In genomic region chr4:44251966-44252916, GRCm38 (mm10) we compare ENCODE assay signal across 11 mouse cellular contexts. TPM values are rescaled to one million over a fixed set of nuclear protein-coding genes. Genes with fewer than 3 reads are reported as not detected.
DNase-seq lines count a peak whose midpoint lies in the region; ATAC-seq lines count a peak whose summit lies in the region.
"Had no signal": no experiment of that assay in that cellular context is flagged by ENCODE, and none has a peak within 500 bp of the region (broad histone marks: within the 10 kb centered on the region; RNA-seq: fewer than 3 reads in every experiment).

No protein-coding gene starts in this region.

- intact Hi-C loops in left cerebral cortex, postnatal 14 days (cut with DNase I): no loop called here

- H3K27me3 ChIP-seq in lung, embryonic 15.5 days: no peaks in the 10 kb centered on the region
- no peaks in the 10 kb centered on the region for H3K27me3 ChIP-seq in midbrain, embryonic 15.5 days (replicated peaks)

- DNase-seq in frontal cortex, postnatal 10 days (ENCODE audit: low spot score in 2 of 2): no peak
- no peak for DNase-seq in lung, adult 18-20 months
- DNase-seq in left cerebral cortex, postnatal 14 days (ENCODE audit: low spot score in 2 of 2): peak; percentile 45 to 50
- DNase-seq in testis, postnatal 14 days (ENCODE audit: low spot score): no peak
- DNase-seq in urinary bladder, postnatal 25 days (ENCODE audit: low spot score): no peak
- DNase-seq: adrenal gland, postnatal 10 days; gastrocnemius, postnatal 25 days; thymus, postnatal 14 days had no signal

- H3K4me1 ChIP-seq in lung, embryonic 15.5 days: peaks cover 27% of the 10 kb centered on the region
- H3K4me1 ChIP-seq in midbrain, embryonic 15.5 days: peaks cover 38% of the 10 kb centered on the region

- no peak overlapping the region for H3K9ac ChIP-seq in lung, embryonic 15.5 days
- no peak overlapping the region for H3K9ac ChIP-seq in midbrain, embryonic 15.5 days

- H3K4me3 ChIP-seq in lung, embryonic 15.5 days: no peak overlapping the region
- no peak overlapping the region for H3K4me3 ChIP-seq in midbrain, embryonic 15.5 days

- WGBS in lung, embryonic 15.5 days: 8% methylated on average over 13 of the region's 13 CpGs
- 11% methylated on average over 13 of the region's 13 CpGs for WGBS in midbrain, embryonic 15.5 days

- H3K9me3 ChIP-seq in lung, embryonic 15.5 days: no peaks in the 10 kb centered on the region
- H3K9me3 ChIP-seq in midbrain, embryonic 15.5 days: no peaks in the 10 kb centered on the region

- ATAC-seq in frontal cortex, adult (ENCODE audit: low TSS enrichment): peak; percentile 62
- peak; percentile 59; the same call in 1 of the 2 replicates for ATAC-seq in lung, embryonic 15.5 days (ENCODE audit: borderline replicate concordance, extremely low read depth, low FRiP score, low TSS enrichment)
- no peak for ATAC-seq in midbrain, embryonic 15.5 days (replicated peaks)

- no peaks in the 10 kb centered on the region for H3K36me3 ChIP-seq in lung, embryonic 15.5 days
- no peaks in the 10 kb centered on the region for H3K36me3 ChIP-seq in midbrain, embryonic 15.5 days (replicated peaks)

- peak overlapping the region; percentile 38 for H3K4me2 ChIP-seq in lung, embryonic 15.5 days
- H3K4me2 ChIP-seq in midbrain, embryonic 15.5 days: peak overlapping the region; percentile 23; the same call in 1 of the 2 replicates

- no peak overlapping the region for H3K27ac ChIP-seq in lung, embryonic 15.5 days
- H3K27ac ChIP-seq in midbrain, embryonic 15.5 days: no peak overlapping the region

RNA-seq across cellular contexts. Expression of gene Rnf38, which starts 18.7 kb away (rescaled TPM):
- 17.4 and 19.4 TPM in 2 replicates for polyA plus RNA-seq in lung, embryonic 15.5 days (2015; fragmentation: Nextera tagmentation; extraction: Ambion mirVana)
- 10 to 100 TPM; 68.3 to 72.3 TPM for total RNA-seq in left cerebral cortex, postnatal 14 days (2021)
- polyA plus RNA-seq in midbrain, embryonic 15.5 days (2015; fragmentation: Nextera tagmentation; extraction: Ambion mirVana): 38.9 and 40.6 TPM in 2 replicates

RNA-seq across cellular contexts. Expression of gene Melk, which starts 48.4 kb away (rescaled TPM):
- 57.0 and 57.5 TPM in 2 replicates for polyA plus RNA-seq in lung, embryonic 15.5 days (2015; fragmentation: Nextera tagmentation; extraction: Ambion mirVana)
- total RNA-seq in left cerebral cortex, postnatal 14 days (2021): under 1 TPM; 0.64 to 0.82 TPM
- 5.5 and 7.3 TPM in 2 replicates for polyA plus RNA-seq in midbrain, embryonic 15.5 days (2015; fragmentation: Nextera tagmentation; extraction: Ambion mirVana)

Comparison
In these comparisons a context has a peak if more than half of its experiments do, and no peak if none do; other contexts are left out.
1. DNase-seq: peak in left cerebral cortex, postnatal 14 days (2 of 2); none in frontal cortex, postnatal 10 days (0 of 2), lung, adult 18-20 months (0 of 2), testis, postnatal 14 days (single experiment) and urinary bladder, postnatal 25 days (single experiment).